Mouse (Mus musculus): Measurements from ENCODE around the gene Smurf1.

- TF ChIP-seq CTCF (IDR thresholded peaks at IDR 0.05) (no peak), EP300 (IDR thresholded peaks at IDR 0.05) (no peak)
Observed at GRCm38 (mm10) chr5:144949856-144950255, 15.8 kb downstream of the Smurf1 start.
